Mouse (Mus musculus): Measurements from ENCODE around the gene Gm10053. TPM values are rescaled to one million over a fixed set of nuclear protein-coding genes. Genes with fewer than 3 reads are reported as not detected.

Gm10053 gene
- total RNA-seq, 2 experiments from 2014 or later, result 175 to 180 TPM

DNA sequence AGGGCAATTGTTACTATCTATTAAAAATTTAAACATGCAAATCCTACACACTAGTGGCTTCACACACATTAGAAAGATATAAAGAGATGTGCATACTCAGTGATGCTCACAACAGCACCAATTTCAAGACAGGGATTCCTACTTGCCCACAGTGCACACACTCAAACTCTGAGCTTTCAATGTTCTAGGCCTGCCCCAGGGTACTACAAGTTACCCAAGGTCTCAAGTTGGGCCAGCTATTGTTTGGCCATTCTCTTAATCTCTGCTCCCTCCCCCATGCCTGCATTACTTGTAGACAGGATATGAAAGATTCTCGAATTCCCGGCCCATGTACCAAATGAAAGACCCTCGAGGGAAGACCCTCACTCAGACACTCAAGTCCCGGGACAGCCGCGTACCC lies 32.2 kb downstream of the Gm10053 start:
- H3K4me3 ChIP-seq, result no peak overlapping the region
- TF ChIP-seq CTCF (conservative IDR thresholded peaks at IDR 0.05), result no peak
- no peak overlapping the region for H3K27ac ChIP-seq
- no peak for DNase-seq (ENCODE audit: low spot score in 2 of 2)

DNA sequence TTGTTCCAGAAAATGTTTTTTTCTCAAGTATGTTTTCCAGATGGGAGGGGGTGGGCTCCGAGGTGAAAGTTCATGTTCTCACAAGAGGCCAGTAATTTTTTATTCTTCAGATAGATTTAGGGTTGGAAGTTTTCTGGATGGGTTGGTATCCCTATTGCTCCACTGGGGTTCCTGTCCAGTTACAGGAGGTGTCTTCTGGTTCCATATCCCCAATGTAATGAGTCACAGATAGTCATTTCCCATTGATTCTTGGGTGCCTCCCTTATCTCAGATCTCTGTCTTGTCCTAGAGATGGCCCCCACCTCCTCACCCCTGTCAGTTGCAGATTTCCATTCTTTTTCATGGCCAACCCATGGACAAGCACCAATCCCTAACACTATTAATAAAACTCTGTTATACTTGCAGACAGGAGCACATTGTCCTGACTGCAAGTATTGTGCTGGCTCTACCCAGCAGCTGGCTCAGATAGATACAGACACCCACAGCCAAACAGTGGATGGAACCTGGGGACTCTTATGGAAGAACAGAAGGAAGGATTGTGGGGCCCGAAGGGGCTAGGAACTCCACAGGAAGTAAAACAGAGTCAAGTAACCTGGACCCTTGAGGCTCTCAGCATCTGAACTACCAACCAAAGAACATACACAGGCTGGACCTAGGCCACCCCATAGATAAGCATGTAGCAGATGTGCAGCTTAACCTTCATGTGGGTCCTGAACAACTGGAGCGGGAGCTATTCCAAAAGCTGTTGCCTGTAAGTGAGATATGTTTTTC lies 33.1 kb downstream of the Gm10053 start:
- Histone ChIP-seq H3K27ac (no peak overlapping the region), H3K4me3 (no peak overlapping the region)
- no peak for DNase-seq (ENCODE audit: low spot score in 2 of 2)
- no peak for TF ChIP-seq CTCF (conservative IDR thresholded peaks at IDR 0.05)

DNA sequence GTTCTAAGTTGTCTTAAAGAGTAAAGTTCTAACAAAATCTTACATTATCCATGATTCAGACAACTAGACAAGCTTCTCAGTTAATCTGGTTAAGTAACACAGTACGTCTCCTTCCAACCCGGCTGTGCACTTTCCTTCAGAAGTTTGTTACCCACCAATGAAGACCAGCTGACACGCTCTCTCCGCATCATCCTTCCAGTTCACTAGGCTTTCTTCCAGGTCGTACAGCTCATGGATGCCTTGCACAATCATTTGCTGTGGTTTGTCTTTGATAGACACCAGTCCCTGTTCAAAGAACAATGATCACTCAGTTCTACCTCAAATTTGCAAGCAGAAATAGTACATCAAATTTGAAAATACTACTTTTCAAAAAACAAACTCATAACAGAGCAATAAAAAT lies 45.4 kb downstream of the Gm10053 start:
- no peak for DNase-seq (ENCODE audit: low spot score in 2 of 2)
- Histone ChIP-seq H3K4me3 (no peak overlapping the region), H3K27ac (no peak overlapping the region)
- no peak for TF ChIP-seq CTCF (conservative IDR thresholded peaks at IDR 0.05)

Other genes starting within 250 kb of the Gm10053 start
- under 1 TPM; 0.20 to 0.33 TPM for gene Tmem252, start 201.7 kb upstream of the Gm10053 start, total RNA-seq (2021)
- 1 to 10 TPM; 4.4 TPM for gene Pgm5, start 13.8 kb upstream of the Gm10053 start, total RNA-seq (2021)
- gene Foxd4, start 25.5 kb downstream of the Gm10053 start, total RNA-seq (2021), result not detected
- 10 to 100 TPM; 14.8 to 16.4 TPM for gene Cbwd1, start 85.9 kb downstream of the Gm10053 start, total RNA-seq (2021)
- gene Dock8, start 123.8 kb downstream of the Gm10053 start, total RNA-seq (2021), result 1 to 10 TPM; 3.0 to 4.5 TPM